Mouse (Mus musculus) lung, postnatal 0 days (tissue): ENCODE measurements around the gene Cenpm. TPM values are rescaled to one million over a fixed set of nuclear protein-coding genes. Genes with fewer than 3 reads are reported as not detected.
A peak's percentile ranks its signal among the peaks of the same experiment; 100 is the strongest.

Experiments
- ATAC-seq: fragments of 200-750 bp; cut with Nextera tagmentation; 2 replicates; pipeline ENCODE4 v1.8.0; 2017; ENCODE audit warnings: moderate library complexity
- DNase-seq: peaks from one replicate; pipeline ENCODE4 v3.0.0-alpha.2; 2016; ENCODE audit warnings: low spot score
- H3K27ac ChIP-seq: fragments of 300-500 bp; sonication (generic); 2 replicates; pipeline ENCODE4 v1.5.1; 2014; ENCODE audit warnings: antibody characterized with exemption, mild to moderate bottlenecking, low read length, mixed read lengths
- H3K27me3 ChIP-seq: fragments of 300-500 bp; sonication (generic); replicated peaks from 2 replicates; pipeline ENCODE4 v1.6.1; 2014; ENCODE audit warnings: low read length, mixed read lengths; ENCODE audit not compliant: insufficient read depth
- H3K36me3 ChIP-seq: fragments of 300-500 bp; sonication (generic); 2 replicates; pipeline ENCODE4 v1.6.1; 2014; ENCODE audit warnings: low read length, mixed read lengths; ENCODE audit not compliant: insufficient read depth
- H3K4me1 ChIP-seq: fragments of 300-500 bp; sonication (generic); 2 replicates; pipeline ENCODE4 v1.6.1; 2014; ENCODE audit warnings: antibody characterized with exemption, low read depth, low read length, mixed read lengths; ENCODE audit not compliant: insufficient read depth
- H3K4me2 ChIP-seq: fragments of 300-500 bp; sonication (generic); replicated peaks from 2 replicates; pipeline ENCODE4 v1.6.1; 2014; ENCODE audit warnings: low read depth, mild to moderate bottlenecking, low read length, moderate library complexity, mixed read lengths
- H3K4me3 ChIP-seq: fragments of 300-500 bp; sonication (generic); 2 replicates; pipeline ENCODE4 v1.5.1; 2014; ENCODE audit warnings: low read depth, low read length
- H3K9ac ChIP-seq: fragments of 300-500 bp; sonication (generic); replicated peaks from 2 replicates; pipeline ENCODE4 v1.6.1; 2014; ENCODE audit warnings: low read depth, mild to moderate bottlenecking
- H3K9me3 ChIP-seq: fragments of 300-500 bp; sonication (generic); 2 replicates; pipeline ENCODE4 v1.6.1; 2016; ENCODE audit warnings: low read length, mixed read lengths
- CTCF ChIP-seq: IDR thresholded peaks from 2 replicates; pipeline ENCODE4 v1.5.1; 2016; ENCODE audit warnings: antibody characterized with exemption, mild to moderate bottlenecking
- EP300 ChIP-seq: IDR thresholded peaks from 2 replicates; pipeline ENCODE4 v1.6.1; 2016; ENCODE audit warnings: antibody characterized with exemption, mild to moderate bottlenecking, control low read depth
- WGBS: fragments of 180-500 bp; shearing (Covaris S2); extraction: QIAGEN DNeasy Blood & Tissue Kit; methylation state at CpG from one replicate; pipeline ENCODE4 v1.1.7; 2014; 5-methylcytosine and 5-hydroxymethylcytosine counted together
- polyA plus RNA-seq: library from polyadenylated mRNA; unstranded; fragments of >200 nt; fragmentation: Nextera tagmentation; extraction: Ambion mirVana; gene quantifications from 2 replicates; pipeline ENCODE4 v1.2.1, GENCODE M21; 2015

Cenpm gene
- polyA plus RNA-seq, 1 experiment from 2014 or later, result 3.9 TPM

DNA sequence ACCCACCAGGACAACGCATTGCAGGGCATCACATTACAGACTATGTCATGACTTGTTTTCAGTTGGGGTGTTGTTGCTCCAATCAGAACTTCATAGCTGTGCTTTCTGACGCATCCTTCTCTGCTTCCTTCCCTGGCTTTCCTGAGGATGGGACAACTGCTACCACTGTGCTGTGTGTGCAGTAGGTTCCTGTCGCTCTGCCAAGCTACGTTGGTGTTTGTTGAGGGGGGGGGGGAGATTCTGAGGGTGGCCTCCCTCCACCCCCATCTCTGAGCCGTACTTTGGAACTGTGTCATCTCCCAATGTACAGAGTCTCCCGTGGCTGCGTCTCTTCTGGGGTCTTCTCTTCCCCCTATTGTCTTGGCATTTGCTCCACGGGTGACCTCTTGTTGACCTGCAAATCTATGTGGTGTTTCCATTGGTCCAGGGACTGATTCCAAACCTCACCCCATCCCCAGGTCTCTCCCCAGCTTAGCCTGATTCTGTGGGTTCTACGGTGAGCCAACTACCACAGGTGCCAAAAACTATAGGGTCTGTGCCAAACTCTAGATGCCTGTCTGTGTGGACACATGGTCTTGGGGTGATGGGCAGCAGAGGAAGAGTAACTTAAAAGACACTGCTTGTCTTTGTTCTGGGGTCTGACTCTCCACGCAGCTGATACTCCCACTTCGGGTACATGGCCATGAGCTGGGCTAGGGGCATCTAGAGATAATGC, 29.1 kb downstream of the Cenpm start:
- TF ChIP-seq CTCF, result no peak
- no peak for TF ChIP-seq EP300
- 34% methylated on average over 11 of the region's 11 CpGs for WGBS
- Histone ChIP-seq H3K27me3 (peaks cover 54% of the 10 kb centered on the region), H3K4me2 (no peak overlapping the region), H3K36me3 (no peaks in the 10 kb centered on the region), H3K27ac (no peak overlapping the region), H3K9me3 (no peaks in the 10 kb centered on the region), H3K9ac (no peak overlapping the region), H3K4me1 (peaks cover 3% of the 10 kb centered on the region; the same call in 1 of the 2 replicates), H3K4me3 (no peak overlapping the region)
- no peak for ATAC-seq
- no peak for DNase-seq

DNA sequence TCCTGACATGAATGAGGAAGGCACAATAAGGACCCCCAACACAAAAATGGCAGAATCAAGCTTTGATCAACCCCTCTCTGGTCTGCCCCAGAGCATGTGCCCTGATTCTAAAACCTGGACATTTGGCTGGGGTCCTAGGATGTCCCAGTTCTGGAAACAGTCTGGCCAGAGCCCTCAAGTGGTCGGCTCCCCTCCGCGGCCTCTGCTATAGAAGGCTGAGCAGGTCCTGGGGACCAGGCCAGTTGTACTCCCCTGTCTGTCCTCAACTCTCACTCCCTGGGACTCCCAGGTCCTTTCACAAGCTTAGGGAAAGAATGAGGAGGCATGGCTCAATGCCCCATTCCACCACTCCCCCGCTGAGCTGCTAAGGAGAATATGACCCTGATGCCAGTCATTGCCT, 31.3 kb downstream of the Cenpm start:
- no peak overlapping the region for H3K27ac ChIP-seq
- ATAC-seq (no peak), DNase-seq (no peak)
- no peaks in the 10 kb centered on the region for H3K36me3 ChIP-seq
- peaks cover 3% of the 10 kb centered on the region; the same call in 1 of the 2 replicates for H3K4me1 ChIP-seq
- no peak for TF ChIP-seq EP300
- no peak for TF ChIP-seq CTCF
- no peaks in the 10 kb centered on the region for H3K9me3 ChIP-seq
- H3K27me3 ChIP-seq, result peaks cover 67% of the 10 kb centered on the region
- no peak overlapping the region for H3K9ac ChIP-seq
- WGBS, result 24% methylated on average over 4 of the region's 4 CpGs
- H3K4me2 ChIP-seq, result no peak overlapping the region
- no peak overlapping the region for H3K4me3 ChIP-seq

DNA sequence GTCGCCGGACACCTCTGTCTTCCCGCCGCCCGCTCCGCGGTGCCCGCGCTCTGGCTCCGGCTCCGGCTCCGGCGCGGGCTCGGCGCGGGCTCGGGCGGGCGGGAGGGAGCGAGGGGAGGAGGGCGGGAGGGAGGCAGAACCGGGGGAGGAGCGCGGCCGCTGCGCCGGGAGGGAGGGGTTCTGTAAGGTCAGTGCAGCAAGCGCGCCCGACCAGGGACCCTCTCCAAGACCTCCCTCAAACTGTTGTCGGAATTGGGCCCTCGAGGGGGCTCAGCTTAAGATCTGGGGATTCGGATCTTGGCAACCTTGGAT, 31.8 kb downstream of the Cenpm start, which contains the start of gene Shisa8:
TSS of gene Shisa8 (minus strand) at position 64 of the 312 bp plus-strand sequence.
- peak within 1 kb of the TSS; percentile 72 for H3K4me2 ChIP-seq

DNA sequence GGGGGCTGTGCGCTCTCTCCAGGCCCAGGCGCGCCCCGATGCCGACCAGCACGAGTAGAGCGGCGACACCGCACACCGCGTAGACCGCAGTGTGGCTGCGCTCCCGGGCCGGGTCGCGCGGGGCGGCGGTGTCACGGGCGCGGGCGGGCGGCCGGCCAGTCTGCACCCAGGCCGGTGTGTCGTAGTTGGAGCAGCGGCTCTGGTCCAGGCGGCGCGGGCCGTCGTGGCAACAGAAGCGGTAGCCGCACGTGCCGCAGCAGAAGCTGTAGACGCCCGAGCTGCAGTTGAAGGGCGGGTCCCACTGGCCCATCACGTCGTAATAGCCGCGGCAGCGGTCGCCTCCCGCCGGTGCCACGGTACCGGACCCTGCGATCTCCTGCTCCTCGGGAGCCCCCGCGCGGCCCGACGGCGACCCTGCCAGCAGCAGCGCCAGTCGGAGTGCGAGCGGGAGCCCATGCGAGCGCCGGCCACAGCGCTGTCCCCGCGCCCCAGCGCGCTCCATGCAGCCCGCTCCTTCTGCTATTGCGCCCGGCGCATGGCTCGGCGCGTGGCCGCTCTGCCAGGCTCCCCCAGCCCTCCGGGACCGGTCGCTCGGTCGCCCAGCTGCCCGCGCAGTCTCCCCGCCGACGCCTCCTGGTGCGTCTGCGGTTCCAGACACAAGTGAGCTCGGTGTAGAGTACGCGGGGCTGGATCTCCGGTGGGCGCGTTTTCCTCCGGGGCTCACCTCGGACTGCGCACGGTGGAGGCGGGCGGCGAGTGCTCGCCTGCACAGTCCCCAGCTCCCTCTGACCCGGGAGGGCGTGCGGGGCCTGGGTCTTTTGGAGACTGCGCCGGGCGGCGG, 32.4 kb downstream of the Cenpm start:
- WGBS, result 3% methylated on average over 88 of the region's 112 CpGs
- TF ChIP-seq CTCF, result peak; percentile 9
- TF ChIP-seq EP300, result no peak
- Histone ChIP-seq H3K4me2 (peak overlapping the region; percentile 72), H3K9me3 (no peaks in the 10 kb centered on the region), H3K36me3 (no peaks in the 10 kb centered on the region), H3K4me1 (peaks cover 3% of the 10 kb centered on the region; the same call in 1 of the 2 replicates), H3K4me3 (peak overlapping the region; percentile 42), H3K27me3 (peaks cover 68% of the 10 kb centered on the region), H3K9ac (no peak overlapping the region), H3K27ac (no peak overlapping the region)
- ATAC-seq, result peak; percentile 42
- no peak for DNase-seq

More for the DNA sequence above, 31.8 kb downstream of the Cenpm start, which contains the start of gene Shisa8:
- WGBS, result 6% methylated on average over 17 of the region's 34 CpGs
- Histone ChIP-seq H3K36me3 (no peaks in the 10 kb centered on the region), H3K4me1 (peaks cover 3% of the 10 kb centered on the region; the same call in 1 of the 2 replicates), H3K27ac (no peak within 1 kb of the TSS), H3K4me3 (peak within 1 kb of the TSS; percentile 42), H3K27me3 (peaks cover 68% of the 10 kb centered on the region), H3K9ac (no peak within 1 kb of the TSS), H3K9me3 (no peaks in the 10 kb centered on the region)
- TF ChIP-seq CTCF, result no peak
- no peak for TF ChIP-seq EP300
- ATAC-seq (peak; percentile 18; the same call in 1 of the 2 replicates), DNase-seq (no peak)

DNA sequence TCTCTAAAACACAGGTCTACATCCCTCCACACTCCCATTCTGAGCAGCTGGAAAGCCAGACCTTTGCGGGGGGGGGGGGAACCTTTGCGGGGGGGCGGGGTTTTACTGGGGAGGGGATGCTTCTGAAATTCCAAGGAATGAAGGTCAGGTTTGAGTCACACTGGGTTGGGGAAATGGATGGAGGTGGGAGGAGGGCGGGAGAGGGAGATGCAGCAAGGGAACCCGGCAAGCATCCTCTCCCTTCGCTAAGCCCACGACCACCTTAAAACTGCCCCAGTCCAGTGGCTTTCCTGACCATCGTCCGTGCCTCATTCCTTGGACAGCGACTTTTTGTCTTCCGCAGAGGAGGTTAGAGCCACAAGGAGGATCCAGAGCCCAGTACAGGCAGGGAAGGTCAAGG, 33.3 kb downstream of the Cenpm start:
- H3K4me1 ChIP-seq, result peaks cover 3% of the 10 kb centered on the region; the same call in 1 of the 2 replicates
- no peak overlapping the region for H3K4me3 ChIP-seq
- H3K9me3 ChIP-seq, result no peaks in the 10 kb centered on the region
- H3K9ac ChIP-seq, result no peak overlapping the region
- peaks cover 71% of the 10 kb centered on the region for H3K27me3 ChIP-seq
- no peak overlapping the region for H3K27ac ChIP-seq
- 4% methylated on average over 10 of the region's 11 CpGs for WGBS
- ATAC-seq (no peak), DNase-seq (no peak)
- H3K36me3 ChIP-seq, result no peaks in the 10 kb centered on the region
- TF ChIP-seq CTCF (no peak), EP300 (no peak)
- H3K4me2 ChIP-seq, result 0 out of 2 replicates have a peak overlapping the region, but pooled peaks have one; percentile 72

DNA sequence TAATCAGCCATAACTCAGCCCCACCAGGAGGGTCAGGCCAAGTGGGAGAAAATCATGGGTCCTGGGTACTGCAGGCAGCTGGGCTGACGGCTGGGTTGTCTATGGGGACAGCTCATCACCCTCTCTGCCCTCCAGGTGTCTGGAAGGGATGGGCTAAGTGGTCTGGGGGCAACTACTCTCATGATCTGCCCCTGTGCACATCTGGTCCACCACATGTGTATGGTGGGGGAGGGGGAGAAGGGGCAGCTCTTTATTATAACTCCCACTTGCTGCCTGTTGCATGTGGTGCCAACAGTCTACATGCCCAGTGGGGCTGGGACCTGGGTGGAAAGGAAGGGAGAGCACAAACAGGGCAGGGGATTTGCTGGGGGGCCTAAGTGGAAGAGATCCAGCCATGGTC, 33.7 kb downstream of the Cenpm start:
- DNase-seq (no peak), ATAC-seq (no peak)
- peaks cover 3% of the 10 kb centered on the region; the same call in 1 of the 2 replicates for H3K4me1 ChIP-seq
- no peak overlapping the region for H3K4me3 ChIP-seq
- H3K9me3 ChIP-seq, result no peaks in the 10 kb centered on the region
- no peak overlapping the region for H3K27ac ChIP-seq
- no peak for TF ChIP-seq CTCF
- TF ChIP-seq EP300, result no peak
- no peak overlapping the region for H3K4me2 ChIP-seq
- 23% methylated on average over 1 of the region's 1 CpGs for WGBS
- H3K9ac ChIP-seq, result no peak overlapping the region
- H3K36me3 ChIP-seq, result no peaks in the 10 kb centered on the region
- peaks cover 71% of the 10 kb centered on the region for H3K27me3 ChIP-seq
